Mouse (Mus musculus): ENCODE data around the gene Slc25a26.
"Not testable (repeated sequence)": the region's sequence is repeated elsewhere in the genome, so short reads cannot be mapped to it uniquely, and the experiment has no call there.

Slc25a26 gene

DNA sequence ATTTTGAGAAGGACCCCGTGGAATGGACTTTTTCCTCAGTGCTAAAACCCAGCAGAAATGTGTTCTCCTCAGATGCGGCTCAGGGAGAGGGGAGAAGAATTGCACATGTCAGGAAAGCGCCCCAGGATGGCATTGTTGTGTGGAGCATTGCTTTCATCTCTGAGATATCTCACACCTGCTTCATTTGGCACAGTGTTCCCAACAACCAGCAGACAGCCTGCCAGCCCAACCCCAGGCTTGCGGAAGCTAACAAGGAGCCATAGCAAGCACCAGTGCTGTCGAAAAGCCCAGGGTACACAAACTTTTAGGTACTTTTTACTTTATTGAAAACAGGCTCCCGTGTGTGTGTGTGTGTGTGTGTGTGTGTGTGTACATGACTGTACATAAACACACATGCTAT lies 50.2 kb downstream of the Slc25a26 start:
- intact Hi-C loops (cut with DNase I) = no loop called here

DNA sequence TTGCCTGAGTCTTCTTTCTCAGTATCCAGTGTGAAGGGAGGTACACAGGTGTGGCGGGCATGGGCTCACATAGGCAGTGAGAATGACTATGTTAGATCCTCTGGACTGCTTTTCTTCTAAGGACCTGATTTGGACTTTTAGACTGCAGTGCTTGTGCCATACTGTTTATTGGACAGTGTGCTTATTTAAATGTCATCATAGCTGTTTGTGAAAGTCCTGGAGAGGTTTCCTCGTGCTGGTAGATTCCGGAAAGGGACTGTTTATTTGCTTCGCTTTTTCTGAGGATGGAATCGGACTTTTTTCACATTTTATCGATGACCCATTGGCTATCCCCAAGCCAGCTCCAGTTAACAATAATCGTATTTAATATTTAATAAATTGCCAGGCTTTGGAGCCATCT lies 50.7 kb downstream of the Slc25a26 start:
- intact Hi-C loops (cut with DNase I) = no loop called here

- intact Hi-C loops (cut with DNase I) = no loop called here
These were observed 53.0 kb downstream of the Slc25a26 start for GRCm38 (mm10) chr6:94553085-94553484.

GRCm38 (mm10) chr6:94558603-94559002 lies 58.5 kb downstream of the Slc25a26 start:
- intact Hi-C loops (cut with DNase I) = not testable (repeated sequence)

DNA sequence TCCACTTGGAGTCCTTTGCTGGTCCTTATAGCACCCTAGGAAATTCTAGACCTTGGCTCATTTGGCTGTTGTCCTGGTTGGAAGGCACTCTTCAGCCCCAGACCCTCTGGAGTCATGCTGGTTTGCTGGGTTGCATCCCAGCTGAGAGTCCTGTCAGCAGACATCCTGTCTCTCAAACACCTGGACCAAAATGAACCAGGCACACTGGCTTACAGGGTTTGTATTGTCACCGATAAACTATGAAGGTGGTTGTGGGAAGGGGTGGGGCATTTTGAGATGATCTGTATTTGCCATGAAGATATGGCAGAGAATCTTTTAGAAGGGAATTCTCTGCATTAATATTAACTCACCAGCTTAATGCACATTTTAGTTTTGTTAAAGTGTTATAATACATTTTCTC lies 60.8 kb downstream of the Slc25a26 start:
- intact Hi-C loops (cut with DNase I) = no loop called here

GRCm38 (mm10) chr6:94561346-94561745 lies 61.2 kb downstream of the Slc25a26 start:
- intact Hi-C loops (cut with DNase I) = no loop called here

GRCm38 (mm10) chr6:94563203-94563940 lies 63.2 kb downstream of the Slc25a26 start:
- intact Hi-C loops (cut with DNase I) = no loop called here

GRCm38 (mm10) chr6:94565766-94566165 lies 65.6 kb downstream of the Slc25a26 start:
- intact Hi-C loops (cut with DNase I) = no loop called here

- intact Hi-C loops (cut with DNase I) = no loop called here
These were observed 67.9 kb downstream of the Slc25a26 start for GRCm38 (mm10) chr6:94568040-94568439.

DNA sequence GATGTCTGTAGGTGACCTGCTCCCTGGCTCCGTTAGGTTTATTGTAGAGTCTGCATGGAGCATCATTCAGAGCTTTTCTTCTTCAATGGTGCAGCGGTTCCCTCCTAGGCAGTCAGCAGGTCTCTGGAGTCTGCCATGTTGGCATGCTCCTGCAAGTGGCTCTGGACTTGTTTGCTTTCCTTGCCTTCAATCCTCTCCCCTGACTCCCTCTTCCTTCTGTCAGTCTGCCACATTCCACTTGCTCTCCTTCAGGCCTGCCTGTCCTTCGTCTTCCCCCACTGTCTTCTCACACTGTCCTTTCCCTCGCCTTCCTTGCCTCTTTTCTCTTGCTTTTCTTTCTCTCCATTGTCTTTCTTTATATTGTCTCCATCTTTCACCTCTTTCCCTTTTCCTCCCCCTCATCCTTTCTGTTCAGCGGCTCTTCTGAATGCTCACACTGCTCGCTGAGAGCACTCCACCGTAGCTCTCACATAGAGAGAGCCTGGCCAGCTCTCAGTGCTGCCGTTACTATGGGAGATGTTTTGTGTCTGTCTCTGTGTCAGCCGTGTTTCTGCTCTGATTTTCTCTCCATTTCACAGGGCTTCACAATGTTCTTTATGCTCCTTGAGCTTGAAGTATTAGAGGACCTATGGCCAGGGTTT lies 75.5 kb downstream of the Slc25a26 start:
- intact Hi-C loops (cut with DNase I) = no loop called here

DNA sequence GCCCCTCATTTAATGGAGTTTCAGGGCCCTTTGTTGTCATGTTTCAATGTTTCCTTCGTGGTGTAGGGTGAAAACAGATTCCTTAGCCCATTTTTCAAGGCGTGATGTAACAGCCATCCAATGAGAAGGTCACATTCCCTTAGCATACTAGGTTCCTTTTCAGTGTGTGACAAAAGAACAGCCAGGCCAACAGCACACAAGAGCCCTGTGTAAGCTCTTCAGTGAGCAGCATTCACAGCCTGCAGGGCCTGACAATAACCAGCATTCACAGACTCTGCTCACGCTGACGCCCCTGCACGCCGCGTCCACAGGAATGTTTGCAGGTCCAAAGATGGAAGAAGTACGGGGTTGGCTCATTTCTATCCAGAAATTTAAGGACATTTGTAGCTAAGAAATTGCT lies 77.9 kb downstream of the Slc25a26 start:
- intact Hi-C loops (cut with DNase I) = no loop called here

GRCm38 (mm10) chr6:94582055-94582454 lies 81.9 kb downstream of the Slc25a26 start:
- intact Hi-C loops (cut with DNase I) = no loop called here

DNA sequence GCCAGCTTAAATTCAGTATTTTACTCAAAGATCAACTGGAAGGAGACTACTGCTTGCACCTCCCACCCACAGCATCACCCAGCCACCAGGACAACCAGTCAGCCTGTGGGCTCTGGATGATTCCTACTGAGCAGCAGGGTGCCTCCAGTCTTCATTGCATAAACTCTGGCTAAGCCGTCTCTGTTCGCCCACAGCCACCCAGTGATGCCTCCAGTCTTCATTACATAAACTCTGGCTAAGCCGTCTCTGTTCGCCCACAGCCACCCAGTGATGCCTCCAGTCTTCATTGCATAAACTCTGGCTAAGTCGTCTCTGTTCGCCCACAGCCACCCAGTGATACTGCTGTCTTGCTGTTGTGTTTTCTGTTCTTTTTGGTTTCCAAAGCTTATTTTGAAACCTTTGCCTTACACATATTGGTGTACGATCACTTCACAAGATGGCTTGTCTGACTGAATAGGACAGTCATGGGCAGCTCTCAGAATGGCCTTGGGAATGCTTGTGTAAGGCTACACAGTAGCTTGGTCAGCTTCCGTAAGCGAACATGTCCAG lies 84.1 kb downstream of the Slc25a26 start:
- intact Hi-C loops (cut with DNase I) = no loop called here

DNA sequence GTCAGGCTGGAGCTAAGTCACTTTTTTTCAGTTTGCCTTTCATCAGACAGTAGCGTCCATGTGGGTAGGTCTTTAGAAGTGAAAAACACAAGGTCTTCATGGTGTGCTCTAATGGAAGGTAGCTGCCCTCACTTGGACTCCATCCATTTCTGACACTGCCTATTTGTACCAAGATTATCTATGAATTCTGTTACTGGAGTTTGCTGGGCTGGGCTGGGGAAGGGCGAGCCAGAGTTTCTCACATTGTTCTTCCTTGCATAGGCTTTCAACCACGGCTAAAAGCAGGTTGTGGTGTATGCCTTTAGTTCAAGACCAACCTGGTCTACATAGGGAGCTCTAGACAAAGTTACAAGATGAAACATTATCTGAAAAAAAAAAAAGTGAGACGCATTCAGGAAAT lies 84.8 kb downstream of the Slc25a26 start:
- intact Hi-C loops (cut with DNase I) = no loop called here

- intact Hi-C loops (cut with DNase I) = no loop called here
These were observed 88.2 kb downstream of the Slc25a26 start for GRCm38 (mm10) chr6:94588365-94588764.

DNA sequence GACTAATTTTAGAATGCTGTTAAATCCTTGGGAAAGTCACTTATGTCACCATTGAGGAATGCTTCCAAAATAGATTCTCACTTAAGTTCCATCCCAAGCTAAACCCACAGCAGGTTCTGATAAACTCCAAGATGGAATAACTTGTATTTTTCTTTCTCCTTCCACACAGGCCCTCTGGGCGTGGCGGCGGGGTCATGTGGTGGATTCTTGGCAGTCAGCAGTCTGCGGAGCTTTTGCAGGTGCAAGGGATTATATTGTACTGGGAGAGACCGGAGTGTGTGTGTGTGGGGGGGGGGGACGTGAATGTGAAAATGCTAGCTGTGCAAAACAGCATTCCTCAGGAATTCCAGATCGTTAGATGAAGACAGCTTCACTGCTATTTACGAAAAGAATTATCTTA lies 92.1 kb downstream of the Slc25a26 start:
- intact Hi-C loops (cut with DNase I) = no loop called here

- intact Hi-C loops (cut with DNase I) = no loop called here
These were observed 92.6 kb downstream of the Slc25a26 start for GRCm38 (mm10) chr6:94592710-94593109.

DNA sequence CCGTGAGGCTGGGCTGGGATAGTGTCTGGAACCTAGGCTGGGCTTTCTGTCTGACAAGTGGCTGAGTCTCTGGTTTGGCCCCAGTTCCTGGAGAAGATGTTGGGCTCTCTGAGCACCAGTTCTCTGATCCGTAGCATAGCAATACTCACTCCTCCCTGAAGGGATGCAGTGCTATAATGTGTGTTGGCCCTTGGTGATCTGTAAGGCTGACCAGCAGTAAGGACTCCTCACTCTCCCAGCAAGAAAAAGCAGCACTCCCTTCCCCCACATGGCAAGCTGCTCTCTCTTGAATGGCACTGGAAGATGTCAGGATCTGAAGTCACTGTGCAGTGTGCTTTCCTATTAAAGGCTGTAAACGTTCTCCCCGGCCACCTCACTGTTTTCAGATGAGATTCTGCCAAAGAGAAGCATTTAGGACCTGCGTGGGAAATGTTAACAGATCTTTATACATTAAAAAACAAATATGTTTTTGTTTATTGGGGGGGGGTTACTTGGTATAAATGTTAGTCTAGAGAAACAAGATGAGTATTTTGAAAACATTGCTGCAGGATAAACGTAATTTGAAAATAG lies 94.0 kb downstream of the Slc25a26 start:
- intact Hi-C loops (cut with DNase I) = no loop called here

- intact Hi-C loops (cut with DNase I) = no loop called here
These were observed 94.6 kb downstream of the Slc25a26 start for GRCm38 (mm10) chr6:94594711-94595110.

GRCm38 (mm10) chr6:94595206-94595605 lies 95.1 kb downstream of the Slc25a26 start:
- intact Hi-C loops (cut with DNase I) = no loop called here

GRCm38 (mm10) chr6:94596051-94596760 lies 96.1 kb downstream of the Slc25a26 start:
- intact Hi-C loops (cut with DNase I) = no loop called here

Measured in adrenal gland (tissue).